Mouse (Mus musculus) splenic B cell, adult 2 months (primary cell): Measurements from ENCODE around the gene Prr5l.

Experiments
- DNase-seq: peaks from one replicate; pipeline ENCODE4 v3.0.0-alpha.2; 2011; ENCODE audit warnings: low read depth, low spot score
- H3K27me3 ChIP-seq: 2 replicates; pipeline ENCODE4 v1.6.1; 2012; ENCODE audit warnings: mild to moderate bottlenecking, low read length, moderate library complexity, mixed read lengths; ENCODE audit not compliant: control insufficient read depth, poor library complexity, insufficient read depth, severe bottlenecking
- H3K36me3 ChIP-seq: 2 replicates; pipeline ENCODE4 v1.6.1; 2012; ENCODE audit warnings: mild to moderate bottlenecking, low read length, moderate library complexity, mixed read lengths; ENCODE audit not compliant: control insufficient read depth, poor library complexity, insufficient read depth, severe bottlenecking

Gene Prr5l

DNA sequence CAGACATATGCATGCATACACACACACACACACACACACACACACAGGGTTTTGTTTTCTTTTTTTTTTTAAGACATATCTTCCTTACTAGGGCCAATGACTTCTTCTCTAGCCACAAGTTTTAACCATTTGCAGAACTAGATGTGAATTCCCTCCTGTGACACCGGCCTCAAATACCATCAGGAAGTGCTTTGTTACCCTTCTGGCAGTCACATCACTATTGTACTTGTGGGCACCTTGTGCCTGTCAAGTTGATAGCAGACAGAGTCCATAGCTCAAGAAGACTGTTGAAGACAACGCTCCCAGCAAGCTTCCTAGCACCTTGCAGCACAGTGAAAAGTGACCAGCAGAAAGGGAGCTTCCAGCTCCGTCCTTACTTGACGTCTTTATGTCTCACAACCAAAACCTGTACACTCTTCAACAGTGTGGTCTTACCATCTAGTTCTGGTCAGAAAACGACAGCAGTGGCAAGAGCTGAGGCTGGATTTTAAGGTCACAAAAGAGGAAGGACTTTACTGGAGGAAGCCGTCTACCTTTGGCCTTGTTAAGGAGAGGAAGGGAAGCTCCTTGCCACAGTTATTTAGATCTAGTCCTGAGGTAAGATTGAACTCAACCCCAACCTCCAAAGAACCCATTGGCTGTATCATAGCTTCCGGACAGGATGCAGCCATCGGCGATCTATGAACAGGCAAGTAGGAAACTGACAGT is 47.9 kb downstream of the Prr5l start:
- no peaks in the 10 kb centered on the region for H3K36me3 ChIP-seq
- H3K27me3 ChIP-seq: no peaks in the 10 kb centered on the region
- DNase-seq: no peak

DNA sequence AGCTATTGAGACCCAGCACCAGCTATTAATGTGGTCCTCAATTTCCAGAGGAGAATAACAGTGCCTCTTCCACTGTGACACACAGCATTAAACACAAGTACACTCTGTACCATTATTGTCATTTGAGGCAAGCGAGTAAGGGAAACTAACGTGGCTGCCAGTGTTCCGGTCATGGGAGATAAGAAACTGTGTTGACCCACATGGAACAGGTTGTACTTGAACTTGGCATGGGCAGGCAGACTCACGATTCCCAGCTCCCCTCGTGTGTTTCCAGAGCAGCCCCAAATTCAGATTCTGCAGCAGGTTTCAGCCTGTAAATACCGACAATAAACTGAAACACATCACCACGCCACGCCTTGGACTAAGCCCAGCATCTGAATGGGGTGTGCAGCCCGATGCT is 50.5 kb downstream of the Prr5l start:
- DNase-seq: no peak
- H3K36me3 ChIP-seq: no peaks in the 10 kb centered on the region
- no peaks in the 10 kb centered on the region for H3K27me3 ChIP-seq

GRCm38 (mm10) chr2:101831851-101832250 is 51.0 kb downstream of the Prr5l start:
- Histone ChIP-seq H3K27me3 (no peaks in the 10 kb centered on the region), H3K36me3 (no peaks in the 10 kb centered on the region)
- DNase-seq: no peak

DNA sequence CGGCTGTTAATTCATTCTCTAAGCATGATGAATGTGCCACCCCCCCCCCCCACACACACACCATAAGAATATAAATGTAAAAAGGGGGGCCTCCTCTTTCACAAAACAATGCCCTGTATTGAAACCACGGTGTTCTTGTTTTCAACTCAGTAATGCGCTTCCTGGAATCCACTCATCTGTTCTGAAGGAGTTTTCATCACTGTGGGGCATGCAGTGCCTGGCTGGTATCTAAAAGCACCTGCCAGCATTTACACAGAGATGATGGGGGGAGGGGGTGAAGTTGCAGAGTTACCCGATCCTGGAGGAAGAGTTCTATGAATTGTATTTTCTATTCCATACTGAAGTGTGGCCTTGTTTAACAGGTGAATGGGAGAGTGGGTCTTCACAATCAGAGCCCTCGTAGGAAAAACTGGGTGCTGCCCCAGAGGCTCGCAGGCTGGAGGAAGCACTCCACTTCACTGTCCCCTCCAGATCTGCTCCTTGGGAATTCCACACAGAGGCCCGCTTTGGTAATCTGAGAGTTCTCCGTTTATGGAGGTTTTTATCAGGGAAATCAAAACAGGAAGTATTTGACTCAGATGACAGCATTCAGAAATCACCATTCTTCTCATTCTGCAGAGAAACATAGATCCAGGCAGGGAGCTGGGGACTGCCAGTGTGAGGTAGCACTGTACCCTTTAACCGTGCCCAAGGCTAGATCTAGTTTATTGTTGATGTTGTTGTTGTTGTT is 52.5 kb downstream of the Prr5l start:
- DNase-seq: no peak

DNA sequence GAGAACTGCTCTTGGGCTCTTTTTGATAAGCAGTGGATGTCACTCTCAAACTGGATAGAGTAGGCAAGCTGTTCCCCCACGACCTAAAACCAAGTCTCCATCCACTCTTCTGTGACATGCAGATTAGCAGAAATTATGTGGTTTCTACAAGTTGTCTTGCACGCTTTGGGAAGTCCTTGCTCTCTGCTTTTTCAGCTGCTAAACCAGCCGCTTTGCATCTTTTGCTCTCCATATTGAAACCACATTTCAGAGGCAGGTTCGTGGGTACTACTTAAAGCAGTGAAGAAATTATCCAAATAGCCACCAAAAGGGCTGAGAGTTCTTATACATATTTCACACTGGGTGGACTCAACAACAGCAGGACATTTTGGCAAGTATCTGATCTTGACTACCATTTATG is 53.8 kb downstream of the Prr5l start:
- DNase-seq: no peak
- Histone ChIP-seq H3K36me3 (no peaks in the 10 kb centered on the region), H3K27me3 (no peaks in the 10 kb centered on the region; the same call in 1 of the 2 replicates)

More for the DNA sequence above, 52.5 kb downstream of the Prr5l start:
- Histone ChIP-seq H3K27me3 (no peaks in the 10 kb centered on the region), H3K36me3 (no peaks in the 10 kb centered on the region)

- Histone ChIP-seq H3K27me3 (no peaks in the 10 kb centered on the region; the same call in 1 of the 2 replicates), H3K36me3 (no peaks in the 10 kb centered on the region)
- peak; percentile 67 for DNase-seq
Measured at GRCm38 (mm10) chr2:101828057-101828643, 54.7 kb downstream of the Prr5l start.

GRCm38 (mm10) chr2:101827626-101828025 is 55.2 kb downstream of the Prr5l start:
- Histone ChIP-seq H3K27me3 (no peaks in the 10 kb centered on the region; the same call in 1 of the 2 replicates), H3K36me3 (no peaks in the 10 kb centered on the region)
- no peak for DNase-seq

DNA sequence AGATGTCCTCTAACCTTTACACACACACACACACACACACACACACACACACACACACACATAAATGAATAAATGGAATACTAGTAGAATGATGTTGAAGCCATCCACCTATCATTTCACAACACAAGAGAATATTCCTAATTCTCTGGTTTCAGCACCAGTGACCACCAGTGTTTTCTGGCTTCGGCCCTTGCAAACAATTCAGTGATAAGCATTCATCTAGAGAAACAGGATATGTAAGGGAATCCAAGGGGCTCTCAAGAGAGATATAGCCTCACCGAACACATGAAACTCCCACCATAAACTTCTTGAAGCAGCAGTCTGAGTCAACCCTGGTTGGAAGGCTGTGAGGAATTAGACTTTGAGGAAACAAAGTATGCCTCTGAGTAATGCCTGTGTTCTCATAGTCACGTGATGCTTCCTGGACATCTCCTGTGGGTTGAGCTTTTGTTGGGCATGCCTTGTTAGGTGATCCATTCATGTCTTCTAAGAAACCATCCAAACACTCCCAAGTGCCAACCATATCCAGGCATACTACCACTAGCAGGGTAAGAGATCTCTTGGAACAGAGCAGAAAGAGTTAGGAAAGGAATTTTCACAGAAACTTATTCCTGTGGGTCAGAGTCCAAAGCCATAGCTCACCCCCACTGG is 55.8 kb downstream of the Prr5l start:
- Histone ChIP-seq H3K27me3 (no peaks in the 10 kb centered on the region; the same call in 1 of the 2 replicates), H3K36me3 (no peaks in the 10 kb centered on the region)
- no peak for DNase-seq

DNA sequence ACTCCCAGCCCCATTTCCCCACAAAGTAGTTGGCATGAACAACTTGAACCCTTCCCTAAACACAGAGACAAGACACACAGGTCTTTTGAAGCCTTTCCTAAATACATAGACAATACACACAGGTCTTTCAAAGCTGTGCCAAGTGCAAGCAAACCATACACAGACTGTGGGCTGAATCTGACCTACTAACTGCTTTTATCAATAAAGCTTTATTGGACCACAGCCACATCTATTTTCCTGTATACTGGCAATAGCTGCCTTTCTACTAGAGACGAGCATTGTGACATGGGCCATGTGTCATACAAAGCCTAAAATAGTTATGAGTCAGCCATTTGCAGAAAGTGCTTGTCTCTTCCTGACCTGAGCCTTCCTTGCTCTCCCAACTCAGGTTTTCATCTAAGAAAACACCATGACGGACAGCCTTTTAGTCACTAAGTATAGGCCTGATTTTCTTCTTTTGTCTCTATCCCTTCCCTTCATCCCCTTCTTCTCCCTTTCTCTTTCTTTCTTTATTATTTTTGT is 56.6 kb downstream of the Prr5l start:
- no peaks in the 10 kb centered on the region for H3K36me3 ChIP-seq
- no peaks in the 10 kb centered on the region; the same call in 1 of the 2 replicates for H3K27me3 ChIP-seq
- no peak for DNase-seq

- no peaks in the 10 kb centered on the region for H3K36me3 ChIP-seq
- no peaks in the 10 kb centered on the region; the same call in 1 of the 2 replicates for H3K27me3 ChIP-seq
- DNase-seq: no peak
Measured at GRCm38 (mm10) chr2:101825226-101826120, 57.4 kb downstream of the Prr5l start.

DNA sequence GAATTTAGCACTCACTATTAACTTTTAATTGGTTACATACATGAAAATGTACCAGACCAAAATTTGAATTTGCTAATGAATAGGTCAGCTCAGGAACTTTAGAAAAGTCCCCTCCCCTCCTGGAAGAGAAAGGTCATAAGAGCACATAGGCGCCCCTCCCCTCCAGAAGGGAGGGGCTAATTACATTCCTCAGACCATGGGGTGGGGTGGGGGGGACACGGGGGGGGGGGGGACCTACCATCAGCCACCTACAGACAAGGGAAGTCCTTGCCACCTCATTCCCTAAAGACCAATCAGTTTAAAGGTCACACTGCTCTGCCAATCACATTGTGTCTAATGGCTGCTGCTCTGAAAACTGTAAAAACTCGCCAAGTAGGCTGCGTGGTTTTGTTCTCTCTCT is 59.0 kb downstream of the Prr5l start:
- DNase-seq: no peak
- Histone ChIP-seq H3K36me3 (no peaks in the 10 kb centered on the region), H3K27me3 (no peaks in the 10 kb centered on the region; the same call in 1 of the 2 replicates)

DNA sequence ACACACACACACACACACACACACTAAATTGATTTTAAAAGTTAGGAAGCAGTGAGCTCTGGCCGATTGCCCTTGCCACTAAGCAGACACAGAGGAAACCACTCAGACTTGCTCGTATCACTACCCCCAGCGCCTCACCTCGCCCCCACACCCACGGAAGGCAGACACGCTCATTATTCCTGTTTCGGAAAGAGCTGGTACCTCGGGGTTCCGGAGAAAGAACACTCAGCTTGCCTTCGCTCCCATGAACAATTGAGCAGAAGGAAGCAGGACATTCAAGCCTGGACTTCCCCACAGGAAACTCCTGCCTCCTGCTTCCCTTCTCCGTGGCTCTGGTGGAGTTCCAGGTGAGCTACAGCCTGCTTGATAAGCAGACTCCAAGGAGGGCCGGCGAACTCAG is 60.0 kb downstream of the Prr5l start:
- no peak for DNase-seq
- no peaks in the 10 kb centered on the region for H3K36me3 ChIP-seq
- H3K27me3 ChIP-seq: no peaks in the 10 kb centered on the region; the same call in 1 of the 2 replicates

DNA sequence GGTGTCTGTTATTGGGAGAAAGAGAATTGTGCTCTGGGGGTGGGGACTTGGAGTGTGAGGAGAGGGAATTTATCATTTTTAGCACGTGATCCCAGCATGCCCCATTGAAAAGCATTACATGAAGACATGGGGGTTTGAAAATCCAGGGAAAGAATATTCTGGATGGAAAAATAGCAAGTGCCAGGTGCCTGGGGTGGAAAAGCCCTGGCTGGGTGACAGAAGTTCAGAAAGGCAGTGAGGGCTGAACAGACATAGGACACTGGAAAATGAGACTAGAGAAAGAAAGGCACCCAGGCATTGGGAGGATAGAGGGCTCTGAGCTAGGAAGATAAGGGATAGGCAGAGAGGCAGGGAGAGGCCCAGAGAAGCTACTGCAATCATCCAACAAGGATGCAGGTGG is 62.0 kb downstream of the Prr5l start:
- no peaks in the 10 kb centered on the region for H3K36me3 ChIP-seq
- H3K27me3 ChIP-seq: no peaks in the 10 kb centered on the region; the same call in 1 of the 2 replicates
- no peak for DNase-seq
